Mouse (Mus musculus): ENCODE results near the gene St8sia6. TPM values are rescaled to one million over a fixed set of nuclear protein-coding genes. Genes with fewer than 3 reads are reported as not detected.

Gene St8sia6
- polyA plus RNA-seq, 1 experiment = not detected

DNA sequence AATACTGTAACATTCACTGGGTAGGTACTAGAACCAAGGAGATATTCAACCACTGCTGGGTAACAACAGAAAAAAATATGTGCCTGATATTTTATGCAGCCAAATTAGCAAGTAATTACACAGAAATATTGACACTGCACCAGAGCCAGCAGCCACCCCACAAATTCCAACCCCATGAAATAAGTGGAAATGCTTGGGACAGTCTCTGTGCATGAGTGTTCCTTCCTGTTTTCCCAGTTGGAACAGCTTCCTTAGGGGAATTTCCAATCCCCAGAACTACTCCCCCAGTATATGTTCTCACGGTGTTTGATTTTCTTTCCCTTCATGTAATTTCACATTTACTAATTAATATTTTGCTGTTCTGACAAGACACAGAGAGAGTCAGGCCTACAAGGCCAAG lies 43.8 kb downstream of the St8sia6 start:
- no peak for TF ChIP-seq POLR2A (IDR thresholded peaks at IDR 0.05; ENCODE audit: insufficient read depth, low read depth, low read length)
- no peak for TF ChIP-seq CTCF (IDR thresholded peaks at IDR 0.05; ENCODE audit: insufficient read depth, low read depth, low read length)
- no peak overlapping the region for H3K27ac ChIP-seq (ENCODE audit: insufficient read depth, low read depth, low read length)
- H3K4me1 ChIP-seq (ENCODE audit: control insufficient read depth, insufficient read depth, low read length) = no peaks in the 10 kb centered on the region
- WGBS = 42% methylated on average over 1 of the region's 1 CpGs
- H3K4me3 ChIP-seq (ENCODE audit: insufficient read depth, low read depth, low read length) = no peak overlapping the region

DNA sequence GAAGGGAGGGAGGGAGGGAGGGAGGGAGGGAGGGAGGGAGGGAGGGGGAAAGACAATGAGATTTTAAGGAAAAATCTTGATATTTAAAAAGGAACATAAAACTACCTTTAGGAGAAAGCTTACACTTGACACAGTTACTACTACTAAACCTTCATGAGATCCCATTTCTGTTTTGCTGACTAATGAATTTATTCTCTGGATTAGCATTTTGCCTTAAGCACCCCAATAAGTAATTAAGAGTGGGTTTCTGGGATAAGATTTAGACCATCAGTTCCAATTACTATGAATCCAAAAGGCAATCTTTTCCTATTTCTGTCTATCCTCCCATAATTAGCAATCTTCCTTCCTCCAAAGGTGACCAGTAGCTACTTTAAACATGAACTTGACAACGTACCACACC lies 44.7 kb downstream of the St8sia6 start:
- 98% methylated on average over 1 of the region's 1 CpGs for WGBS

DNA sequence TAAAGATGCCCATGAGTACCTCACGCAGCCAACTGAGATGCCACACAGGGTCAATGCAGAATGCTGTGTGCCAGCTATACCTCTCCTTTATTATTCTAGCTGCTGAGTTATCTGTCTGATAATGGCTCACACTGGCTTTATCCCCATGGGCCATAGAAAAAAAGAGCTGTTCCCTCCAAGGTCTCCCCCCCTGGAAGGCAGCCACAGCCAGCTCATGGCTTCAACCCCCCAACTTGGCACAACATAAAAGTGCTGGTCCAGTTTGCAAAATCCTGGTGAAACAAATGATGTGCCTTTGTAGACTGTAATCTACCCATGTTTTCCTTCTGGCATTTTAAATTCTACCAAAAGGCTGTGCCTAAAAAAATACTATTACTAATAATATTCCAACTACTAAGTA lies 46.3 kb downstream of the St8sia6 start:
- Histone ChIP-seq H3K4me3 (ENCODE audit: insufficient read depth, low read depth, low read length) (no peak overlapping the region), H3K27ac (ENCODE audit: insufficient read depth, low read depth, low read length) (no peak overlapping the region), H3K4me1 (ENCODE audit: control insufficient read depth, insufficient read depth, low read length) (no peaks in the 10 kb centered on the region)
- WGBS = 97% methylated on average over 1 of the region's 1 CpGs
- no peak for TF ChIP-seq CTCF (IDR thresholded peaks at IDR 0.05; ENCODE audit: insufficient read depth, low read depth, low read length)
- TF ChIP-seq POLR2A (IDR thresholded peaks at IDR 0.05; ENCODE audit: insufficient read depth, low read depth, low read length) = no peak

More for the DNA sequence above, 44.7 kb downstream of the St8sia6 start:
- no peak overlapping the region for H3K4me3 ChIP-seq (ENCODE audit: insufficient read depth, low read depth, low read length)
- no peaks in the 10 kb centered on the region for H3K4me1 ChIP-seq (ENCODE audit: control insufficient read depth, insufficient read depth, low read length)
- TF ChIP-seq POLR2A (IDR thresholded peaks at IDR 0.05; ENCODE audit: insufficient read depth, low read depth, low read length) = no peak
- no peak for TF ChIP-seq CTCF (IDR thresholded peaks at IDR 0.05; ENCODE audit: insufficient read depth, low read depth, low read length)
- no peak overlapping the region for H3K27ac ChIP-seq (ENCODE audit: insufficient read depth, low read depth, low read length)

DNA sequence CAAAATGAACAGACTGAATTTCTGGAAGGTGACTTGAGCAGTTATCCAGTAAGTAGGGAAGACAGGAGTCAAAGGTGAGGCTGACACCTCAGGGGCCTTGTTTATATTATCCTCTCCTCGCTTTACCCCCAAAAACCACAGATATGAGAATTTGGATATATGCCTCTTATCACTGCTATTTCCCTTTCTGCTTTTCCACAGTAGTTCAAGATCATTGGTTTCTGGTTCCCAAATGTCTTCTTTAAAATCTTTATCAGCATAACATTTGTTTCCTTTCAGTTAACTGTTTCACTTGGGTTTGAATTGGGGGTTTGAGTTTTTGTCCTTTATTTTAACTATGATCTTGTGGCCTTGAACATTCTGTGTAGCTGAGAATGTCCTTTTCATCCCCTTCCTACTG lies 47.8 kb downstream of the St8sia6 start:
- no peak for TF ChIP-seq POLR2A (IDR thresholded peaks at IDR 0.05; ENCODE audit: insufficient read depth, low read depth, low read length)
- TF ChIP-seq CTCF (IDR thresholded peaks at IDR 0.05; ENCODE audit: insufficient read depth, low read depth, low read length) = no peak
- H3K4me3 ChIP-seq (ENCODE audit: insufficient read depth, low read depth, low read length) = no peak overlapping the region
- no peaks in the 10 kb centered on the region for H3K4me1 ChIP-seq (ENCODE audit: control insufficient read depth, insufficient read depth, low read length)
- 95% methylated on average over 1 of the region's 1 CpGs for WGBS
- no peak overlapping the region for H3K27ac ChIP-seq (ENCODE audit: insufficient read depth, low read depth, low read length)

DNA sequence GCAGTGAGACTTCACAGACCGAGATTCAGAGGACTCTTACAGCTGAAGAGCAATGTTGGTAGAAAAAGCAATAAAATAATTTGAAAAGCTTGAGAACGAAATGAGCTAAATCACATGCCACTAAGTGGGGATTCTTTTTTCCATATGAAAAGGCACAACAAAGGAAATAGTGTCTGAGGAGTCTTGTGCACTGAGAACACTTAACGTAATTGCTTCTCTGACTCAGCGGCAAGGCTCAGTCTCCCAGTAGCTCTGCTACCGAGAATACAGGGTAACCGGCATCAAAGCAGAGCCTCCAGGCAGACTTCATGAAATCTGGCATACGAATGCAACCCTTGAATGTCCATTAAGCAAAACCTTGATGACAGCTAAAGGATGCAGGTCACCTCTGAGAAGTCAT lies 55.2 kb downstream of the St8sia6 start:
- 17% methylated on average over 7 of the region's 7 CpGs for WGBS
- no peak for TF ChIP-seq CTCF (IDR thresholded peaks at IDR 0.05; ENCODE audit: insufficient read depth, low read depth, low read length)
- no peak for TF ChIP-seq POLR2A (IDR thresholded peaks at IDR 0.05; ENCODE audit: insufficient read depth, low read depth, low read length)

DNA sequence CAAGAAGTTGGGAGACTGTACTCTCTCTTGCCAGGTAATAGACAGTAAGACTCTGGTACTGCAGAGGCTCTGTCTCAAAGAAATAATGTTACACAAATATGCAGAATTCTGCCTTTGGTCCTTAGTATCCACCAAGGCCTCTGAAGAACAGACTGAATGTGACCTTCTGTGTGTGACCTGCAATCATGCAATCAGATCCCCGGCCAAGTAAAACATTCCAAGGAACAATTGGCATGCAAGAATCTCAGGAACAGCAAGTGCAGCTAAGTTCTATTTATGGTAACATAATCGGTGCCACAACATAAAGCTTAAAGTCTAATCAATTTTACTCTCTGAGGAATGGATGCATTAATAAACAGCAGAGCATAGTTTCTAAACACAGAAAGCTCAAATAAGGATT lies 66.0 kb downstream of the St8sia6 start:
- no peak for TF ChIP-seq CTCF (IDR thresholded peaks at IDR 0.05; ENCODE audit: insufficient read depth, low read depth, low read length)
- TF ChIP-seq POLR2A (IDR thresholded peaks at IDR 0.05; ENCODE audit: insufficient read depth, low read depth, low read length) = no peak
- Histone ChIP-seq H3K4me1 (ENCODE audit: control insufficient read depth, insufficient read depth, low read length) (no peaks in the 10 kb centered on the region), H3K27ac (ENCODE audit: insufficient read depth, low read depth, low read length) (no peak overlapping the region), H3K4me3 (ENCODE audit: insufficient read depth, low read depth, low read length) (no peak overlapping the region)
- 40% methylated on average over 2 of the region's 2 CpGs for WGBS

More for the DNA sequence above, 55.2 kb downstream of the St8sia6 start:
- H3K4me1 ChIP-seq (ENCODE audit: control insufficient read depth, insufficient read depth, low read length) = no peaks in the 10 kb centered on the region
- no peak overlapping the region for H3K4me3 ChIP-seq (ENCODE audit: insufficient read depth, low read depth, low read length)
- H3K27ac ChIP-seq (ENCODE audit: insufficient read depth, low read depth, low read length) = no peak overlapping the region

DNA sequence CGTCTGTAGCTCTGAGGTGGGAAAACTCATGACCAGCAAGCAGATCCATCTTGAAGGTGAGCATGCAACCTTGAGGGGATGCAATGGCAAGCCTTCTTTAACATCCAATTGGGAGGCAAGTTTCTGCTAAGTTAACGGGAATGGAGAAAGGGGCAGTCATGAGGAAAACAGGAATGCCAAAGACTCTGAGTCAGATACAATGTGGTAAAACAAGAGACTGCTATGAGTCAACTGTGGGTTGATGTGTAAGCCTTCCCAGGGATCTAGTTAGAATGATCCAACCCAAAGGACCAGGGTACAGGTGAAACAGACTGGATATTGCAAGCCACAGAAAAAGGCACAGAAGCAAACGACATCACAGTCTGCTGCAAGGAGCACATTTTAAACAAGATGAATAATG lies 68.3 kb downstream of the St8sia6 start:
- no peak overlapping the region for H3K4me3 ChIP-seq (ENCODE audit: insufficient read depth, low read depth, low read length)
- whole genome bisulfite sequencing = 74% methylated on average over 3 of the region's 3 CpGs
- TF ChIP-seq CTCF (IDR thresholded peaks at IDR 0.05; ENCODE audit: insufficient read depth, low read depth, low read length) (no peak), POLR2A (IDR thresholded peaks at IDR 0.05; ENCODE audit: insufficient read depth, low read depth, low read length) (no peak)
- no peaks in the 10 kb centered on the region for H3K4me1 ChIP-seq (ENCODE audit: control insufficient read depth, insufficient read depth, low read length)
- H3K27ac ChIP-seq (ENCODE audit: insufficient read depth, low read depth, low read length) = no peak overlapping the region

DNA sequence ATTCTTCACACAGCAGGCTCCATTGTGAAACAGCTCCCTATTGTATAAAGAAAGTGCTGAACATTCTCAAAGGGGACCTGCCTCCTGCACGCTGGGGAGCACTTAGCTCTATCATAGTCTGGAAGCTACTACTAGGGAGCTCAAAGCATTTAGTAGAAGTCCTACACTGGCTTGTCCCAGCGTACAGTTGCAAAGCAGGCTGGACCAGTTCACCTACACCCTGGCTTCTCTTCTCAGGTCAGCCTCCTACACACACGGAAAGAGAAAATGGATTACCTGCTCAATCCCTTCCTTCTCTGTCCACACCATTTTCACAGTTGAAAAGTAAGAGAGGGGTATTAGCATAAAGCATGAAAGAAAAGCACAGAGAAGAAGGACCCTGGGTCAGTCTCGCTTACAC lies 71.6 kb downstream of the St8sia6 start:
- H3K4me3 ChIP-seq (ENCODE audit: insufficient read depth, low read depth, low read length) = no peak overlapping the region
- no peak for TF ChIP-seq POLR2A (IDR thresholded peaks at IDR 0.05; ENCODE audit: insufficient read depth, low read depth, low read length)
- no peak for TF ChIP-seq CTCF (IDR thresholded peaks at IDR 0.05; ENCODE audit: insufficient read depth, low read depth, low read length)
- H3K4me1 ChIP-seq (ENCODE audit: control insufficient read depth, insufficient read depth, low read length) = no peaks in the 10 kb centered on the region
- 80% methylated on average over 4 of the region's 4 CpGs for WGBS
- H3K27ac ChIP-seq (ENCODE audit: insufficient read depth, low read depth, low read length) = no peak overlapping the region

DNA sequence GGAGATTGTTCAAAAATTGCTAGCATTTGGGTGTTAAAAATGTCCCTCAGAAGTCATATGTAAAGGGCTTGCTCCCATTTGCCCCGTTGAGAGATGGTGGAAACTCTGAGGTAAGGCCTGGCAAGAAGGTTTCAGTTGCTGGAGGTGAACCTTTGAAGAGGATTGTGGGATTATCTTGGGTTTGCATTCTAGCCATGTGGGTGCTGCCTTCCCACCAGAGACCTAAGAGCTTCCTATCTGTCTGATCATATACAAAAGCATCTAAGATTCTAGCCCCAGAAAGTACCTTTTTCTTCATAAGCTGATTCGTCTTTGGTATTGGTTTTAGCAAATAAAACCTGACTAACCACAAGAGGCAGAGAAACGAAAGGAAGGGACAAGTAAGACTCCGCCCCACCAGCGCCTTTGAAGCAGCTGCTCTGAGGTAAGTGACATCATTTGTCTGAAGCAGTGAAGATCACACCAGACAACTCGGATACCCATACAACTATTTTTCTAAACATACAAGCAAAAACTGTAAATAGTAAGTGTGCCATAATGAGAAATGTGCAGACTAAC lies 75.2 kb downstream of the St8sia6 start:
- Histone ChIP-seq H3K4me3 (ENCODE audit: insufficient read depth, low read depth, low read length) (no peak overlapping the region), H3K27ac (ENCODE audit: insufficient read depth, low read depth, low read length) (no peak overlapping the region), H3K4me1 (ENCODE audit: control insufficient read depth, insufficient read depth, low read length) (no peaks in the 10 kb centered on the region)
- WGBS = 84% methylated on average over 6 of the region's 6 CpGs
- no peak for TF ChIP-seq CTCF (IDR thresholded peaks at IDR 0.05; ENCODE audit: insufficient read depth, low read depth, low read length)
- no peak for TF ChIP-seq POLR2A (IDR thresholded peaks at IDR 0.05; ENCODE audit: insufficient read depth, low read depth, low read length)

DNA sequence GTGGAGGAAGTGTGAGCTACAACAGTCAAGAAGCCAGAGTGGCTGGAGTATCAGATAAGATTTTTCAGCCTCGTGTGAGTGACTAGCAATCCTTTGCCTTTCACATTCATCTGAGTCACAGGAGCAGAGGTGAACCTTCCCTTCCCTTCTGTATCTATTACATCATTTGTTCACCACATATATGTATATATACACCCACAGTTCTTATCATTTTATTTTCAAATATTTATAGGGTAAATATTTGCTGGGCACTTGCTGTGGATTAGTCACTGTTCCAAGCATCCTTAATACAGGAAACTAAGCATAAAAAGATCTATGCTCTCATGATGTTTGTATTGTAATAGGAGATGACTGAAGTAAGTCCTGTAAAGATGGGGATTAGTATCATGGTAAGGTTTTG lies 85.1 kb downstream of the St8sia6 start:
- no peak for TF ChIP-seq CTCF (IDR thresholded peaks at IDR 0.05; ENCODE audit: insufficient read depth, low read depth, low read length)
- WGBS = 82% methylated on average over 1 of the region's 1 CpGs
- H3K4me1 ChIP-seq (ENCODE audit: control insufficient read depth, insufficient read depth, low read length) = no peaks in the 10 kb centered on the region
- H3K27ac ChIP-seq (ENCODE audit: insufficient read depth, low read depth, low read length) = no peak overlapping the region
- no peak overlapping the region for H3K4me3 ChIP-seq (ENCODE audit: insufficient read depth, low read depth, low read length)
